Mouse (Mus musculus): ENCODE data around the gene Mis18bp1. TPM values are rescaled to one million over a fixed set of nuclear protein-coding genes. Genes with fewer than 3 reads are reported as not detected.

Gene Mis18bp1
- polyA plus RNA-seq (2012; rRNA removed) = 8.2 and 14.7 TPM in 2 replicates
- polyA plus RNA-seq (2014; fragmentation: Nextera tagmentation; extraction: Ambion mirVana) = 36.4 and 36.7 TPM in 2 replicates

GRCm38 (mm10) chr12:65172021-65172951, at the start of gene Mis18bp1:
Mis18bp1 (minus strand) TSS chr12:65172604.
- Histone ChIP-seq H3K4me1 (replicated peaks; ENCODE audit: control insufficient read depth in 2 of 2, insufficient read depth in 2 of 2, low read length in 1 of 2) (peaks cover 8 to 12% of the 10 kb centered on the region in 2 experiments), H3K36me3 (replicated peaks; ENCODE audit: control insufficient read depth, insufficient read depth, low read depth) (no peaks in the 10 kb centered on the region; the same call in 1 of the 2 replicates), H3K27ac (peak within 1 kb of the TSS; percentile 93), H3K9me3 (ENCODE audit: control insufficient read depth, low read length) (no peaks in the 10 kb centered on the region), H3K9ac (replicated peaks) (peak within 1 kb of the TSS; percentile 87), H3K4me2 (ENCODE audit: low read depth) (peak within 1 kb of the TSS; percentile 90), H3K4me3 (ENCODE audit: insufficient read depth in 1 of 2, low read depth in 2 of 2, low read length in 2 of 2) (peak within 1 kb of the TSS; percentile 98), H3K27me3 (ENCODE audit: control insufficient read depth, insufficient read depth, low read length) (no peaks in the 10 kb centered on the region)
- DNase-seq (ENCODE audit: low read depth in 3 of 3, low spot score in 3 of 3) = peak; percentile 92 to 93 (median 92)
- TF ChIP-seq CTCF (IDR thresholded peaks at IDR 0.05; ENCODE audit: low read depth) (no peak), EP300 (IDR thresholded peaks at IDR 0.05; ENCODE audit: low read depth) (no peak; the same call in 1 of the 2 replicates)
- WGBS (ENCODE audit: insufficient replicate concordance) = under 1% methylated on average over 70 of the region's 70 CpGs
- ATAC-seq (ENCODE audit: insufficient read depth) = peak; percentile 95

- ATAC-seq (ENCODE audit: insufficient read depth) = no peak
- TF ChIP-seq CTCF (IDR thresholded peaks at IDR 0.05; ENCODE audit: low read depth) = no peak
- TF ChIP-seq EP300 (IDR thresholded peaks at IDR 0.05; ENCODE audit: low read depth) = no peak
- no peaks in the 10 kb centered on the region for H3K27me3 ChIP-seq (ENCODE audit: control insufficient read depth, insufficient read depth, low read length)
- no peak overlapping the region for H3K4me2 ChIP-seq (ENCODE audit: low read depth)
- no peak overlapping the region for H3K27ac ChIP-seq
- no peaks in the 10 kb centered on the region for H3K9me3 ChIP-seq (ENCODE audit: control insufficient read depth, low read length)
- no peak for DNase-seq (ENCODE audit: low read depth in 3 of 3, low spot score in 3 of 3)
- no peak overlapping the region for H3K9ac ChIP-seq (replicated peaks)
- 70% methylated on average over 6 of the region's 6 CpGs for WGBS (ENCODE audit: insufficient replicate concordance)
- no peaks in the 10 kb centered on the region for H3K36me3 ChIP-seq (replicated peaks; ENCODE audit: control insufficient read depth, insufficient read depth, low read depth)
- no peaks in the 10 kb centered on the region for H3K4me1 ChIP-seq (replicated peaks; ENCODE audit: control insufficient read depth in 2 of 2, insufficient read depth in 2 of 2, low read length in 1 of 2)
- no peak overlapping the region for H3K4me3 ChIP-seq (ENCODE audit: insufficient read depth in 1 of 2, low read depth in 2 of 2, low read length in 2 of 2)
Observed at GRCm38 (mm10) chr12:65216404-65216840, 44.0 kb upstream of the Mis18bp1 start.

GRCm38 (mm10) chr12:65206431-65206830, 34.0 kb upstream of the Mis18bp1 start:
- Histone ChIP-seq H3K4me2 (ENCODE audit: low read depth) (no peak overlapping the region), H3K27me3 (ENCODE audit: control insufficient read depth, insufficient read depth, low read length) (no peaks in the 10 kb centered on the region), H3K9me3 (ENCODE audit: control insufficient read depth, low read length) (no peaks in the 10 kb centered on the region), H3K27ac (no peak overlapping the region), H3K4me3 (ENCODE audit: insufficient read depth in 1 of 2, low read depth in 2 of 2, low read length in 2 of 2) (no peak overlapping the region), H3K4me1 (replicated peaks; ENCODE audit: control insufficient read depth in 2 of 2, insufficient read depth in 2 of 2, low read length in 1 of 2) (no peaks in the 10 kb centered on the region), H3K9ac (replicated peaks) (no peak overlapping the region), H3K36me3 (replicated peaks; ENCODE audit: control insufficient read depth, insufficient read depth, low read depth) (no peaks in the 10 kb centered on the region)
- no peak for TF ChIP-seq EP300 (IDR thresholded peaks at IDR 0.05; ENCODE audit: low read depth)
- no peak for TF ChIP-seq CTCF (IDR thresholded peaks at IDR 0.05; ENCODE audit: low read depth)
- WGBS (ENCODE audit: insufficient replicate concordance) = 68% methylated on average over 1 of the region's 1 CpGs
- DNase-seq (ENCODE audit: low read depth in 3 of 3, low spot score in 3 of 3) (no peak), ATAC-seq (ENCODE audit: insufficient read depth) (no peak)

- H3K27me3 ChIP-seq (ENCODE audit: control insufficient read depth, insufficient read depth, low read length) = no peaks in the 10 kb centered on the region
- no peaks in the 10 kb centered on the region for H3K36me3 ChIP-seq (replicated peaks; ENCODE audit: control insufficient read depth, insufficient read depth, low read depth)
- H3K4me3 ChIP-seq (ENCODE audit: insufficient read depth in 1 of 2, low read depth in 2 of 2, low read length in 2 of 2) = no peak overlapping the region
- H3K27ac ChIP-seq = no peak overlapping the region
- H3K9me3 ChIP-seq (ENCODE audit: control insufficient read depth, low read length) = no peaks in the 10 kb centered on the region
- DNase-seq (ENCODE audit: low read depth in 3 of 3, low spot score in 3 of 3) (no peak), ATAC-seq (ENCODE audit: insufficient read depth) (no peak)
- no peaks in the 10 kb centered on the region for H3K4me1 ChIP-seq (replicated peaks; ENCODE audit: control insufficient read depth in 2 of 2, insufficient read depth in 2 of 2, low read length in 1 of 2)
- H3K4me2 ChIP-seq (ENCODE audit: low read depth) = no peak overlapping the region
- TF ChIP-seq EP300 (IDR thresholded peaks at IDR 0.05; ENCODE audit: low read depth) (no peak), CTCF (IDR thresholded peaks at IDR 0.05; ENCODE audit: low read depth) (no peak)
- no peak overlapping the region for H3K9ac ChIP-seq (replicated peaks)
- 82% methylated on average over 2 of the region's 2 CpGs for WGBS (ENCODE audit: insufficient replicate concordance)
Observed at GRCm38 (mm10) chr12:65201812-65202211, 29.4 kb upstream of the Mis18bp1 start.

GRCm38 (mm10) chr12:65194003-65194530, 21.7 kb upstream of the Mis18bp1 start:
- Histone ChIP-seq H3K4me2 (ENCODE audit: low read depth) (no peak overlapping the region), H3K9me3 (ENCODE audit: control insufficient read depth, low read length) (no peaks in the 10 kb centered on the region), H3K9ac (replicated peaks) (no peak overlapping the region), H3K27me3 (ENCODE audit: control insufficient read depth, insufficient read depth, low read length) (no peaks in the 10 kb centered on the region), H3K4me1 (replicated peaks; ENCODE audit: control insufficient read depth in 2 of 2, insufficient read depth in 2 of 2, low read length in 1 of 2) (no peaks in the 10 kb centered on the region), H3K36me3 (replicated peaks; ENCODE audit: control insufficient read depth, insufficient read depth, low read depth) (no peaks in the 10 kb centered on the region), H3K4me3 (ENCODE audit: insufficient read depth in 1 of 2, low read depth in 2 of 2, low read length in 2 of 2) (no peak overlapping the region), H3K27ac (no peak overlapping the region)
- ATAC-seq (ENCODE audit: insufficient read depth) (no peak), DNase-seq (ENCODE audit: low read depth in 3 of 3, low spot score in 3 of 3) (no peak)
- TF ChIP-seq EP300 (IDR thresholded peaks at IDR 0.05; ENCODE audit: low read depth) (no peak), CTCF (IDR thresholded peaks at IDR 0.05; ENCODE audit: low read depth) (no peak)
- WGBS (ENCODE audit: insufficient replicate concordance) = 56% methylated on average over 5 of the region's 5 CpGs
